Mouse (Mus musculus): ENCODE results near the gene Pcif1. TPM values are rescaled to one million over a fixed set of nuclear protein-coding genes. Genes with fewer than 3 reads are reported as not detected.
A peak's percentile ranks its signal among the peaks of the same experiment; 100 is the strongest.

Pcif1 gene
- polyA plus RNA-seq, 1 experiment = 46.5 TPM

GRCm38 (mm10) chr2:164909542-164909941, 30.4 kb downstream of the Pcif1 start:
- H3K79me2 ChIP-seq (ENCODE audit: control insufficient read depth, insufficient read depth) = peaks cover 61% of the 10 kb centered on the region
- H3K79me3 ChIP-seq (ENCODE audit: low read depth) = peaks cover 21% of the 10 kb centered on the region
- H3ac ChIP-seq (ENCODE audit: control insufficient read depth, insufficient read length, low read depth) = peak overlapping the region; percentile 18
- TF ChIP-seq CEBPB (IDR thresholded peaks at IDR 0.05; ENCODE audit: low read depth) = no peak
- H3K27me3 ChIP-seq (ENCODE audit: control insufficient read depth, insufficient read depth, insufficient read length) = no peaks in the 10 kb centered on the region
- H3K4me3 ChIP-seq (ENCODE audit: insufficient read depth, poor library complexity, severe bottlenecking) = peak overlapping the region; percentile 98
- peaks cover 49% of the 10 kb centered on the region for H3K36me3 ChIP-seq (ENCODE audit: control insufficient read depth, insufficient read depth)

- peak overlapping the region; percentile 98 for H3K4me3 ChIP-seq (ENCODE audit: insufficient read depth, poor library complexity, severe bottlenecking)
- H3K79me2 ChIP-seq (ENCODE audit: control insufficient read depth, insufficient read depth) = peaks cover 61% of the 10 kb centered on the region
- peaks cover 39% of the 10 kb centered on the region for H3K36me3 ChIP-seq (ENCODE audit: control insufficient read depth, insufficient read depth)
- H3K27me3 ChIP-seq (ENCODE audit: control insufficient read depth, insufficient read depth, insufficient read length) = no peaks in the 10 kb centered on the region
- H3ac ChIP-seq (ENCODE audit: control insufficient read depth, insufficient read length, low read depth) = peak overlapping the region; percentile 76
- TF ChIP-seq MYOD1 (IDR thresholded peaks at IDR 0.05; ENCODE audit: control insufficient read depth, insufficient read length, low read depth) (no peak), MAX (IDR thresholded peaks at IDR 0.05) (no peak), FOSL1 (IDR thresholded peaks at IDR 0.05; ENCODE audit: insufficient read depth, low read length, poor library complexity, severe bottlenecking) (no peak), USF1 (IDR thresholded peaks at IDR 0.05; ENCODE audit: low read depth) (no peak), CTCF (IDR thresholded peaks at IDR 0.05; ENCODE audit: control insufficient read depth, insufficient read depth, insufficient read length) (no peak), CEBPB (IDR thresholded peaks at IDR 0.05; ENCODE audit: low read depth) (no peak), MYOG (IDR thresholded peaks at IDR 0.05; ENCODE audit: control insufficient read depth, extremely low read depth, insufficient read length) (no peak)
- peaks cover 21% of the 10 kb centered on the region for H3K79me3 ChIP-seq (ENCODE audit: low read depth)
Observed at GRCm38 (mm10) chr2:164910360-164911061, 31.4 kb downstream of the Pcif1 start.

- Histone ChIP-seq H3K4me3 (ENCODE audit: insufficient read depth, poor library complexity, severe bottlenecking) (peak within 1 kb of the TSS; percentile 98), H3ac (ENCODE audit: control insufficient read depth, insufficient read length, low read depth) (peak within 1 kb of the TSS; percentile 81), H3K27me3 (ENCODE audit: control insufficient read depth, insufficient read depth, insufficient read length) (no peaks in the 10 kb centered on the region), H3K36me3 (ENCODE audit: control insufficient read depth, insufficient read depth) (peaks cover 30% of the 10 kb centered on the region), H3K79me3 (ENCODE audit: low read depth) (peaks cover 21% of the 10 kb centered on the region), H3K79me2 (ENCODE audit: control insufficient read depth, insufficient read depth) (peaks cover 61% of the 10 kb centered on the region)
- TF ChIP-seq USF1 (IDR thresholded peaks at IDR 0.05; ENCODE audit: low read depth) (peak; percentile 10), FOSL1 (IDR thresholded peaks at IDR 0.05; ENCODE audit: insufficient read depth, low read length, poor library complexity, severe bottlenecking) (no peak), MAX (IDR thresholded peaks at IDR 0.05) (peak; percentile 99), MYOG (IDR thresholded peaks at IDR 0.05; ENCODE audit: control insufficient read depth, extremely low read depth, insufficient read length) (no peak), MYOD1 (IDR thresholded peaks at IDR 0.05; ENCODE audit: control insufficient read depth, insufficient read length, low read depth) (no peak), CEBPB (IDR thresholded peaks at IDR 0.05; ENCODE audit: low read depth) (no peak), CTCF (IDR thresholded peaks at IDR 0.05; ENCODE audit: control insufficient read depth, insufficient read depth, insufficient read length) (no peak)
Observed at GRCm38 (mm10) chr2:164911086-164912048, 32.3 kb downstream of the Pcif1 start, which contains the start of gene Zfp335. Gene Zfp335 (minus strand): TSS chr2:164911757.

- Histone ChIP-seq H3K4me3 (ENCODE audit: insufficient read depth, poor library complexity, severe bottlenecking) (peak overlapping the region; percentile 98), H3K27me3 (ENCODE audit: control insufficient read depth, insufficient read depth, insufficient read length) (no peaks in the 10 kb centered on the region), H3K36me3 (ENCODE audit: control insufficient read depth, insufficient read depth) (peaks cover 22% of the 10 kb centered on the region), H3K79me3 (ENCODE audit: low read depth) (peaks cover 21% of the 10 kb centered on the region), H3K79me2 (ENCODE audit: control insufficient read depth, insufficient read depth) (peaks cover 61% of the 10 kb centered on the region), H3ac (ENCODE audit: control insufficient read depth, insufficient read length, low read depth) (peak overlapping the region; percentile 81)
- TF ChIP-seq CTCF (IDR thresholded peaks at IDR 0.05; ENCODE audit: control insufficient read depth, insufficient read depth, insufficient read length) = no peak
- peak; percentile 29 for TF ChIP-seq MAX (IDR thresholded peaks at IDR 0.05)
Observed at GRCm38 (mm10) chr2:164912151-164912550, 33.0 kb downstream of the Pcif1 start.

- Histone ChIP-seq H3ac (ENCODE audit: control insufficient read depth, insufficient read length, low read depth) (no peak overlapping the region), H3K4me3 (ENCODE audit: insufficient read depth, poor library complexity, severe bottlenecking) (no peak overlapping the region), H3K79me3 (ENCODE audit: low read depth) (peaks cover 21% of the 10 kb centered on the region), H3K36me3 (ENCODE audit: control insufficient read depth, insufficient read depth) (peaks cover 15% of the 10 kb centered on the region), H3K79me2 (ENCODE audit: control insufficient read depth, insufficient read depth) (peaks cover 56% of the 10 kb centered on the region), H3K27me3 (ENCODE audit: control insufficient read depth, insufficient read depth, insufficient read length) (no peaks in the 10 kb centered on the region)
- TF ChIP-seq CTCF (IDR thresholded peaks at IDR 0.05; ENCODE audit: control insufficient read depth, insufficient read depth, insufficient read length) (no peak), MYOG (IDR thresholded peaks at IDR 0.05; ENCODE audit: control insufficient read depth, extremely low read depth, insufficient read length) (no peak), USF1 (IDR thresholded peaks at IDR 0.05; ENCODE audit: low read depth) (no peak), FOSL1 (IDR thresholded peaks at IDR 0.05; ENCODE audit: insufficient read depth, low read length, poor library complexity, severe bottlenecking) (no peak), CEBPB (IDR thresholded peaks at IDR 0.05; ENCODE audit: low read depth) (no peak), MAX (IDR thresholded peaks at IDR 0.05) (no peak), MYOD1 (IDR thresholded peaks at IDR 0.05; ENCODE audit: control insufficient read depth, insufficient read length, low read depth) (no peak)
Observed at GRCm38 (mm10) chr2:164912749-164913427, 33.8 kb downstream of the Pcif1 start.

All from C2C12 (cell line).